27 mouse cellular contexts compared by ENCODE assay signal in the genomic region with DNA sequence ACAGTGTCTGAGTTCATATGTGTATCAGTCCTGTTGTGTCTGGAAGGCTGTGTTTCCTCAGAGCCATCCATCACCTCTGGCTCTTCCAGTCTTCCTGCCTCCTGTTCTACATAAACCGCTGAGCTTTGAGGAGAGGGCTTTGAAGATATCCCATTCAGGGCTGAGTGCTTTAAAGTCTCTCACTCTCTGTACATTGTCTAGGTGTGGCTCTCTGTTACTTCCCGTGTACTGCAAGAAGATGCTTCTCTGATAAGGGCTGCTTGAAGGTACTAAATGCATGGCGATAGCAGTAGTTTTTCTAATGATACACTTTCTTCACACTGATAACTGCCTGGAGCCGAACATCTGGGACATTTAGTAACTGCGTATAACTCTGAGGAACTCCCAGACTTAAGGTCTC. TPM values are rescaled to one million over a fixed set of nuclear protein-coding genes. Genes with fewer than 3 reads are reported as not detected.
DNase-seq lines count a peak whose midpoint lies in the region; ATAC-seq and TF ChIP-seq lines count a peak whose summit lies in the region.
"Had no signal": no experiment of that assay in that cellular context is flagged by ENCODE, and none has a peak within 500 bp of the region (broad histone marks: within the 10 kb centered on the region; RNA-seq: fewer than 3 reads in every experiment).

No protein-coding gene starts in this region.

- TF ChIP-seq RAD21 in MEL (IDR thresholded peaks at IDR 0.05; ENCODE audit: low read depth, low read length), result no peak

- no peak overlapping the region for H3K9ac ChIP-seq in midbrain, embryonic 13.5 days (replicated peaks)
- no peak overlapping the region for H3K9ac ChIP-seq in midbrain, embryonic 15.5 days
- H3K9ac ChIP-seq in MEL (ENCODE audit: control insufficient read depth, low read depth, low read length, poor library complexity, severe bottlenecking), result peak overlapping the region; percentile 13; the same call in 1 of the 2 replicates
- no peak overlapping the region for H3K9ac ChIP-seq in heart, embryonic 11.5 days (ENCODE audit: low read depth, low read length)
- H3K9ac ChIP-seq: embryonic facial prominence, embryonic 12.5 days; embryonic facial prominence, embryonic 15.5 days; forebrain, postnatal 0 days; heart, embryonic 13.5 days; hindbrain, embryonic 14.5 days had no signal

- TF ChIP-seq CTCF in MEL (IDR thresholded peaks at IDR 0.05 in 2 of 3, conservative IDR thresholded peaks at IDR 0.05 in 1 of 3; ENCODE audit: control insufficient read depth in 1 of 3, insufficient read depth in 1 of 3, low read depth in 2 of 3, low read length in 3 of 3, poor library complexity in 1 of 3, severe bottlenecking in 1 of 3), result no peak

- no peak overlapping the region for H3K4me3 ChIP-seq in midbrain, embryonic 13.5 days (replicated peaks)
- H3K4me3 ChIP-seq in midbrain, embryonic 15.5 days, result no peak overlapping the region
- 0 out of 4 replicates have a peak overlapping the region, but pooled peaks have one; percentile 3 to 16 for H3K4me3 ChIP-seq in MEL (ENCODE audit: control insufficient read depth in 1 of 2, insufficient read depth in 1 of 2, low read depth in 2 of 2, low read length in 2 of 2)
- no peak overlapping the region for H3K4me3 ChIP-seq in heart, embryonic 11.5 days (ENCODE audit: low read depth, low read length)
- H3K4me3 ChIP-seq: embryonic facial prominence, embryonic 12.5 days; embryonic facial prominence, embryonic 15.5 days; gastrocnemius, adult 2 months; heart, embryonic 13.5 days had no signal

- WGBS in midbrain, embryonic 13.5 days, result 88% methylated on average over 5 of the region's 5 CpGs
- 83% methylated on average over 5 of the region's 5 CpGs for WGBS in midbrain, embryonic 15.5 days
- WGBS in heart, embryonic 11.5 days (ENCODE audit: insufficient replicate concordance), result 52% methylated on average over 5 of the region's 5 CpGs

- H3K79me2 ChIP-seq in MEL (ENCODE audit: control insufficient read depth, insufficient read depth, low read length, poor library complexity), result no peaks in the 10 kb centered on the region

- DNase-seq in CD4-positive, CD25-positive, alpha-beta regulatory T cell, adult 2 months (ENCODE audit: low read depth, low spot score), result peak; percentile 48
- DNase-seq in MEL (ENCODE audit: low read depth, low spot score), result no peak
- DNase-seq in adrenal gland, adult (ENCODE audit: inconsistent age in 2 of 2, low spot score in 1 of 2), result no peak
- no peak for DNase-seq in ovary, postnatal 10 days (ENCODE audit: low spot score)
- DNase-seq: adrenal gland, adult 2 months; adrenal gland, postnatal 14 days; cerebellum, adult 11 months; cerebellum, adult 2 months; cerebellum, adult 9-11 months; cerebellum, postnatal 25 days; forebrain, postnatal 0 days; gastrocnemius, adult 2 months; gastrocnemius, postnatal 14 days; heart, adult 18-20 months; heart, postnatal 14 days; heart, postnatal 4 days had no signal

- no peaks in the 10 kb centered on the region for H3K9me3 ChIP-seq in midbrain, embryonic 13.5 days
- no peaks in the 10 kb centered on the region for H3K9me3 ChIP-seq in midbrain, embryonic 15.5 days
- H3K9me3 ChIP-seq in MEL (replicated peaks; ENCODE audit: insufficient read depth, low read length), result no peaks in the 10 kb centered on the region
- H3K9me3 ChIP-seq in heart, embryonic 11.5 days (replicated peaks; ENCODE audit: control insufficient read depth, low read length), result no peaks in the 10 kb centered on the region
- H3K9me3 ChIP-seq: embryonic facial prominence, embryonic 12.5 days; embryonic facial prominence, embryonic 15.5 days had no signal

- TF ChIP-seq POLR2A in MEL (IDR thresholded peaks at IDR 0.05; ENCODE audit: control insufficient read depth in 1 of 2, insufficient read depth in 1 of 2, low read depth in 1 of 2, low read length in 2 of 2, poor library complexity in 1 of 2), result no peak

- H3K36me3 ChIP-seq in midbrain, embryonic 13.5 days, result no peaks in the 10 kb centered on the region
- no peaks in the 10 kb centered on the region for H3K36me3 ChIP-seq in midbrain, embryonic 15.5 days (replicated peaks)
- peaks cover 0 to 42% of the 10 kb centered on the region in 2 experiments; a peak in 2 of 4 replicates for H3K36me3 ChIP-seq in MEL (ENCODE audit: control insufficient read depth in 1 of 2, insufficient read depth in 2 of 2, low read length in 2 of 2)
- H3K36me3 ChIP-seq in heart, embryonic 11.5 days (ENCODE audit: control insufficient read depth, insufficient read depth, low read length), result no peaks in the 10 kb centered on the region
- H3K36me3 ChIP-seq: embryonic facial prominence, embryonic 12.5 days; embryonic facial prominence, embryonic 15.5 days; heart, embryonic 13.5 days had no signal

- H3K4me2 ChIP-seq in midbrain, embryonic 13.5 days (replicated peaks), result no peak overlapping the region
- H3K4me2 ChIP-seq in midbrain, embryonic 15.5 days, result no peak overlapping the region
- H3K4me2 ChIP-seq in heart, embryonic 11.5 days, result no peak overlapping the region
- H3K4me2 ChIP-seq: embryonic facial prominence, embryonic 12.5 days; embryonic facial prominence, embryonic 15.5 days; heart, embryonic 13.5 days; hindbrain, embryonic 14.5 days had no signal

- H3K27ac ChIP-seq in midbrain, embryonic 13.5 days, result no peak overlapping the region
- H3K27ac ChIP-seq in midbrain, embryonic 15.5 days, result no peak overlapping the region
- peak overlapping the region; percentile 27 for H3K27ac ChIP-seq in MEL (ENCODE audit: control insufficient read depth, low read depth, low read length)
- H3K27ac ChIP-seq in heart, embryonic 11.5 days (ENCODE audit: low read depth, low read length), result no peak overlapping the region
- H3K27ac ChIP-seq: embryonic facial prominence, embryonic 12.5 days; embryonic facial prominence, embryonic 15.5 days; gastrocnemius, adult 2 months; heart, embryonic 13.5 days; hindbrain, embryonic 14.5 days; hindbrain, postnatal 0 days had no signal

- no peaks in the 10 kb centered on the region for H3K4me1 ChIP-seq in midbrain, embryonic 13.5 days (replicated peaks)
- no peaks in the 10 kb centered on the region; the same call in 1 of the 2 replicates for H3K4me1 ChIP-seq in midbrain, embryonic 15.5 days
- peaks cover 31 to 50% of the 10 kb centered on the region in 2 experiments for H3K4me1 ChIP-seq in MEL (ENCODE audit: control insufficient read depth in 1 of 2, insufficient read depth in 2 of 2, low read length in 2 of 2)
- no peaks in the 10 kb centered on the region for H3K4me1 ChIP-seq in heart, embryonic 11.5 days (ENCODE audit: control insufficient read depth, insufficient read depth, low read length)
- H3K4me1 ChIP-seq: embryonic facial prominence, embryonic 12.5 days; embryonic facial prominence, embryonic 15.5 days had no signal

- H3K27me3 ChIP-seq in midbrain, embryonic 13.5 days, result no peaks in the 10 kb centered on the region
- H3K27me3 ChIP-seq in midbrain, embryonic 15.5 days (replicated peaks), result no peaks in the 10 kb centered on the region
- H3K27me3 ChIP-seq in MEL (ENCODE audit: control insufficient read depth in 1 of 2, insufficient read depth in 2 of 2, low read length in 2 of 2), result no peaks in the 10 kb centered on the region
- no peaks in the 10 kb centered on the region for H3K27me3 ChIP-seq in heart, embryonic 11.5 days (ENCODE audit: control insufficient read depth, insufficient read depth, low read length)
- H3K27me3 ChIP-seq: embryonic facial prominence, embryonic 12.5 days; embryonic facial prominence, embryonic 15.5 days; heart, embryonic 13.5 days had no signal

- TF ChIP-seq EP300 in MEL (IDR thresholded peaks at IDR 0.05; ENCODE audit: low read depth in 1 of 2, low read length in 2 of 2), result no peak; a peak in 1 of 4 replicates

- peak; percentile 9; the same call in 1 of the 2 replicates for ATAC-seq in midbrain, embryonic 13.5 days
- ATAC-seq in midbrain, embryonic 15.5 days (replicated peaks), result no peak
- peak; percentile 44 for ATAC-seq in inflammation-experienced regulatory T-cells, adult 6 months
- ATAC-seq in heart, embryonic 11.5 days (replicated peaks; ENCODE audit: insufficient number of reproducible peaks, low FRiP score, low TSS enrichment), result no peak
- ATAC-seq: forebrain, embryonic 14.5 days; forebrain, postnatal 0 days; hindbrain, postnatal 0 days had no signal

TF ChIP-seq in MEL, 35 proteins besides CTCF, POLR2A, EP300 and RAD21:
- TF ChIP-seq POLR2AphosphoS5 (IDR thresholded peaks at IDR 0.05; ENCODE audit: borderline replicate concordance, low read depth, low read length) (no peak), MEF2A (IDR thresholded peaks at IDR 0.05; ENCODE audit: extremely low read depth, insufficient replicate concordance, low read depth, low read length, poor library complexity, severe bottlenecking) (no peak), TBP (IDR thresholded peaks at IDR 0.05; ENCODE audit: low read depth, low read length) (0 out of 2 replicates have a peak, but pooled peaks have one; percentile 9), ETS1 (IDR thresholded peaks at IDR 0.05; ENCODE audit: low read depth, low read length) (0 out of 2 replicates have a peak, but pooled peaks have one; percentile 35), CHD1 (IDR thresholded peaks at IDR 0.05; ENCODE audit: low read depth, low read length) (no peak), ZKSCAN1 (IDR thresholded peaks at IDR 0.05; ENCODE audit: low read depth, low read length) (no peak), GATA1 (IDR thresholded peaks at IDR 0.05; ENCODE audit: low read depth, low read length) (peak; percentile 76), BHLHE40 (IDR thresholded peaks at IDR 0.05; ENCODE audit: borderline replicate concordance, low read depth, low read length) (no peak)

RNA-seq across cellular contexts. Expression of gene St6galnac5, which starts 26.0 kb away (rescaled TPM):
- polyA plus RNA-seq in midbrain, embryonic 13.5 days (2015; fragmentation: Nextera tagmentation; extraction: Ambion mirVana), result 15.3 and 17.8 TPM in 2 replicates
- polyA plus RNA-seq in midbrain, embryonic 15.5 days (2015; fragmentation: Nextera tagmentation; extraction: Ambion mirVana), result 26.7 and 27.8 TPM in 2 replicates
- not detected in 2 replicates for total RNA-seq in MEL (2012; rRNA removed)
- not detected for polyA plus RNA-seq in MEL (2012; ENCODE audit: insufficient read depth in 1 of 2, insufficient read length in 2 of 2, low read depth in 1 of 2, low replicate concordance in 2 of 2, missing spikeins in 1 of 2)
- under 1 TPM in 1 of 3 experiments, not detected in 2; 0.08 TPM for polyA plus RNA-seq in inflammation-experienced regulatory T-cells, adult 6 months (2017; shearing (Covaris generic))
- 1.1 and 1.6 TPM in 2 replicates for polyA plus RNA-seq in heart, embryonic 11.5 days (2014; fragmentation: Nextera tagmentation; extraction: Ambion mirVana)
- total RNA-seq: common myeloid progenitor, adult 5-6 weeks; heart, adult 18-20 months; heart, postnatal 14 days had no signal

Comparison
In these comparisons a context has a peak if more than half of its experiments do, and no peak if none do; other contexts are left out.
1. ATAC-seq: peak in midbrain, embryonic 13.5 days (single experiment) and inflammation-experienced regulatory T-cells, adult 6 months (single experiment); none in midbrain, embryonic 15.5 days (single experiment) and heart, embryonic 11.5 days (single experiment).
2. H3K4me3 ChIP-seq: peak in MEL (2 of 2); none in midbrain, embryonic 13.5 days (single experiment), midbrain, embryonic 15.5 days (single experiment) and heart, embryonic 11.5 days (single experiment).